Mouse (Mus musculus) spleen, adult 2 months (tissue): ENCODE results near the gene Nelfb.

Experiments
- CTCF ChIP-seq: fragments of 200-500 bp; IDR thresholded peaks from 2 replicates; pipeline ENCODE4 v1.5.1; 2011; ENCODE audit warnings: mild to moderate bottlenecking, inconsistent platforms; ENCODE audit not compliant: insufficient read depth, insufficient read length, insufficient replicate concordance; ENCODE audit errors: extremely low read depth
- POLR2A ChIP-seq: fragments of 200-500 bp; IDR thresholded peaks from 2 replicates; pipeline ENCODE4 v1.6.1; 2011; ENCODE audit warnings: low read depth, low read length, inconsistent platforms

GRCm38 (mm10) chr2:25151280-25151956, 59.9 kb downstream of the Nelfb start:
- no peak for TF ChIP-seq CTCF
- TF ChIP-seq POLR2A: no peak
